Mouse (Mus musculus) bone marrow, adult 2 months (tissue): ENCODE results near the gene Il1b. TPM values are rescaled to one million over a fixed set of nuclear protein-coding genes. Genes with fewer than 3 reads are reported as not detected.

Experiments used
- H3K27ac ChIP-seq: fragments of 200-500 bp; 2 replicates; pipeline ENCODE4 v1.5.1; 2012; ENCODE audit warnings: low read depth, mild to moderate bottlenecking, control low read depth, inconsistent platforms, low read length; ENCODE audit not compliant: control insufficient read depth, poor library complexity, insufficient read depth
- H3K4me1 ChIP-seq: fragments of 200-500 bp; 2 replicates; pipeline ENCODE4 v1.6.1; 2011; ENCODE audit warnings: low read length; ENCODE audit not compliant: control insufficient read depth, insufficient read depth
- H3K4me3 ChIP-seq: fragments of 200-500 bp; replicated peaks from 2 replicates; pipeline ENCODE3; 2011; ENCODE audit warnings: mild to moderate bottlenecking, low read depth, low read length, control low read depth; ENCODE audit not compliant: control insufficient read depth
- CTCF ChIP-seq: fragments of 200-500 bp; IDR thresholded peaks from 2 replicates; pipeline ENCODE4 v1.5.1; 2011; ENCODE audit warnings: low read length, control low read depth; ENCODE audit not compliant: control insufficient read depth, insufficient read depth
- POLR2A ChIP-seq: fragments of 200-500 bp; IDR thresholded peaks from 2 replicates; pipeline ENCODE4 v1.6.1; 2011; ENCODE audit warnings: low read depth, mild to moderate bottlenecking, control low read depth, low read length, borderline replicate concordance; ENCODE audit not compliant: control insufficient read depth
- WGBS: fragments of 180-500 bp; shearing (Covaris S2); methylation state at CpG from one replicate; pipeline ENCODE4 v1.1.7; 2018; 5-methylcytosine and 5-hydroxymethylcytosine counted together
- polyA plus RNA-seq: library from polyadenylated mRNA; stranded (reverse); fragments of >200 nt; gene quantifications from 2 replicates; pipeline ENCODE4 v1.2.4, GENCODE M21; 2011; ENCODE audit warnings: low replicate concordance; ENCODE audit not compliant: missing spikeins, insufficient read depth, insufficient read length

The Il1b gene
- polyA plus RNA-seq, 1 experiment, result 10.5 TPM

GRCm38 (mm10) chr2:129322117-129322635 lies 48.8 kb downstream of the Il1b start:
- Histone ChIP-seq H3K27ac (no peak overlapping the region), H3K4me1 (no peaks in the 10 kb centered on the region; the same call in none of the 2 replicates), H3K4me3 (no peak overlapping the region)
- 58% methylated on average over 1 of the region's 1 CpGs for WGBS
- TF ChIP-seq POLR2A (no peak), CTCF (no peak)

- TF ChIP-seq CTCF (no peak), POLR2A (no peak)
- H3K4me3 ChIP-seq, result no peak overlapping the region
- 36% methylated on average over 8 of the region's 8 CpGs for whole genome bisulfite sequencing
- H3K4me1 ChIP-seq, result no peaks in the 10 kb centered on the region; the same call in 1 of the 2 replicates
- no peak overlapping the region for H3K27ac ChIP-seq
These were observed 50.8 kb downstream of the Il1b start for GRCm38 (mm10) chr2:129320033-129320605.

- peaks cover 1% of the 10 kb centered on the region; the same call in 1 of the 2 replicates for H3K4me1 ChIP-seq
- 31% methylated on average over 4 of the region's 4 CpGs for whole genome bisulfite sequencing
- H3K27ac ChIP-seq, result no peak overlapping the region
- H3K4me3 ChIP-seq, result no peak overlapping the region
- TF ChIP-seq POLR2A (no peak), CTCF (no peak)
These were observed 55.1 kb downstream of the Il1b start for GRCm38 (mm10) chr2:129315831-129316230.

GRCm38 (mm10) chr2:129314880-129315279 lies 56.1 kb downstream of the Il1b start:
- no peak for TF ChIP-seq POLR2A
- TF ChIP-seq CTCF, result no peak
- H3K4me1 ChIP-seq, result peaks cover 1% of the 10 kb centered on the region; the same call in 1 of the 2 replicates
- H3K4me3 ChIP-seq, result no peak overlapping the region
- H3K27ac ChIP-seq, result no peak overlapping the region
- WGBS, result 52% methylated on average over 6 of the region's 6 CpGs

Other genes starting within 250 kb of the Il1b start
- 11.7 and 19.9 TPM in 2 replicates for gene Chchd5, start 241.4 kb downstream of the Il1b start, polyA plus RNA-seq
- 84.8 and 139 TPM in 2 replicates for gene Slc20a1, start 172.4 kb downstream of the Il1b start, polyA plus RNA-seq
- 22.9 and 27.3 TPM in 2 replicates for gene Ckap2l, start 73.9 kb downstream of the Il1b start, polyA plus RNA-seq
- 2.8 and 5.9 TPM in 2 replicates for gene Il1a, start 61.2 kb downstream of the Il1b start, polyA plus RNA-seq
- gene F830045P16Rik, start 165.5 kb upstream of the Il1b start, polyA plus RNA-seq, result not detected in 2 replicates
- 39.2 and 93.9 TPM in 2 replicates for gene Sirpa, start 221.7 kb upstream of the Il1b start, polyA plus RNA-seq